Mouse (Mus musculus): ENCODE measurements around the gene Pfkfb4.

The Pfkfb4 gene

DNA sequence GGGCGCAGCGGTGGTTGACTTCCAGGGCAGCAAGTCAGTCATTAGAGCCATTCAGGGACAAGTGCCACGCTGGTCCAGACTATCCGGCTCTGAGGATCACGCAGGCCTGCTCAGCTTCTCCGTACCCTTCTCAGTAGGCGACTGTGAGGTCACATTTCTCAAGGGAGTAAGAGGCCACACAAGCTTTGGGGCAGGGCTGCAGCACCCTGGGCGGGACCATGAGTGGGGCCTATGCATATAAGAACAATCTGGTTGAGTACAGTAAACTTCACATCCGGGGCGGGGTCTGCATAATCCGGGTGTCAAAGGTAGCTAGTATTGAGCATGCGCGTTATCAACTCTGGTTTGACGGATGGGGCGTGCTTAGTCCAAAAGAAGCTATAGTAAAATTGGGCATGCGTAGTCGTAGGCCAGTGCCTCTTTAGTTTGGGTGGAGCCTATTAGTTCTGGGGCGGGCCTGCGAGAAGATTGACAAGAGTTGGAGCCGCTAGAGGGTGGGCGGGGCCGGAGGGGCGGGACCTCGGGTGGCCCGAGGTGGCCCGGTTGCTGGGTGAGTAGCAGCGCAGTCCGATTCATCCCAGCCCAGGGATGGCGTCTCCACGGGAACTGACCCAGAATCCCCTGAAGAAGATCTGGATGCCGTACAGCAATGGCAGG lies at the start of gene Pfkfb4:
Gene Pfkfb4 (plus strand): TSS at position 351 of the 657 bp plus-strand sequence.
- in situ Hi-C loops (cut with MboI; ENCODE audit: low sequenced_read_pairs): no loop called here

- in situ Hi-C loops (cut with MboI; ENCODE audit: low sequenced_read_pairs): no loop called here
These were observed 46.5 kb upstream of the Pfkfb4 start for GRCm38 (mm10) chr9:108945111-108945510.

DNA sequence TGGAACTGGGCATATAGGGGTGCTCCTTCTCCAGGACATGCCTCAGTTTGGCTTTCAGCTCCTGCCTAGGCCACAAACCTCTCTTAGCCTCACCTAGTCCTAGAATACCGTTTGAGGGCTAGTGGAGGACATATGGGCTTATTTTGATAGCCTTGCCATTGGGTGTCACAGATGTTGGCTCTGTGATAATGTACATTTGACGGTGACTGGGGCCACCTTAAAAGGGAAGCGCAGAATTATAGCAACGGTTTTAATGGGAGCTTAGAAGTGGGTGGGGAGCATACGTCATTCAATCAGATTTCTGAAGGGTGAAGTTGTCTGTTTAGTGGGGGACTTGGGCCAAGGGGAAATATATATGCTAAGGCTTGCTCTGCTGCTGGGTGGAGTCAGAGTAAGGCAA lies 46.0 kb upstream of the Pfkfb4 start:
- in situ Hi-C loops (cut with MboI; ENCODE audit: low sequenced_read_pairs): no loop called here

- in situ Hi-C loops (cut with MboI; ENCODE audit: low sequenced_read_pairs): no loop called here
These were observed 42.2 kb upstream of the Pfkfb4 start for GRCm38 (mm10) chr9:108949231-108949966.

- in situ Hi-C loops (cut with MboI; ENCODE audit: low sequenced_read_pairs): no loop called here
These were observed 41.4 kb upstream of the Pfkfb4 start for GRCm38 (mm10) chr9:108949967-108950728.

DNA sequence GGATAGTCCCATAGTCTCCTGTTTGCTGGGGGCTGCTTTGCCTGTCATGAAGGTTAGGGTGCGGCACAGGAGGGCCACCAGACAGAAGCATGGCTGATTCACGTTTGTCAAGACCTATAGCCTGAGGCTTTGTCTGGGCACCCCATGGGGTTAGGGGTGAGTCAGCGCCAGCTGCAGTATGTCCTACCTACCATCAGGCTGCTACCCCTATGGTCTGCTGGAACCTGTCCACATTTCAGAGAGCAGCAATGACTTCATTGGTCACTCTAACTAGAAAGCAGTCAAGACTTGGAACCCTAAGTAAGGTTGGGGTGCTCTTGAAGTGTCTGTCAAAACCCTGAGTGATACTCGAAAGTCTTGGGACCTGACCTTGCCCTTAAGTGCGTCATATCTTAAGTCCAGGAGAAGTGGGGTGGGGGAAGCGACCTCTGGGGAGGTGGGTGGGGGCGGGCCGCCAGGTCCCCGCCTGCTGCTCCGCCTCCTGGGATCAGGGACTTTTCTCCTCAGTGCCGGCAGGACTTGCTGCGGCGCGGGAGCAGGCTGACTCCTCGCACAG lies 38.4 kb upstream of the Pfkfb4 start, which contains the start of gene Col7a1:
Gene Col7a1 (plus strand): TSS at position 506 of the 556 bp plus-strand sequence.
- in situ Hi-C loops (cut with MboI; ENCODE audit: low sequenced_read_pairs): no loop called here

- in situ Hi-C loops (cut with MboI; ENCODE audit: low sequenced_read_pairs): no loop called here
These were observed 36.3 kb upstream of the Pfkfb4 start for GRCm38 (mm10) chr9:108955241-108955640.

- in situ Hi-C loops (cut with MboI; ENCODE audit: low sequenced_read_pairs): no loop called here
These were observed 35.7 kb upstream of the Pfkfb4 start for GRCm38 (mm10) chr9:108955846-108956245.

DNA sequence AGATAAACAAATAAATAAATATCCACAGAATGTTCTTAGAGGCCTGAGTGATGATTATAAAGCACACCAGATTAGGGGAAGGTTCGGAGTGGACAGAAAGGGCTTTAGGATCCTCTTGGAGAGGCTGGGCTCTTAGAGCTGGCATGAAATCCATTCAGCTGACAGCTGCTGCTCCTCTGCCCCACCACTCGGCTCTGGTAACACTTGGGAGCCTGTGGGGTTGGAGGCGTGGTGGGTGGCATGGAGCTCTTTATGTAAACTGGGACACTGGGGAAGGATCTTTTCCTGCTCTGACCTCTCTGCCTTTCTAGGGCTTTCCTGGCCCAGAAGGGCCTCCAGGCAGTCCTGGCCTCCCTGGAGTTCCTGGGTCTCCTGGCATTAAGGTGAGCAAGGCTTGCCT lies 28.0 kb upstream of the Pfkfb4 start:
- in situ Hi-C loops (cut with MboI; ENCODE audit: low sequenced_read_pairs): no loop called here

DNA sequence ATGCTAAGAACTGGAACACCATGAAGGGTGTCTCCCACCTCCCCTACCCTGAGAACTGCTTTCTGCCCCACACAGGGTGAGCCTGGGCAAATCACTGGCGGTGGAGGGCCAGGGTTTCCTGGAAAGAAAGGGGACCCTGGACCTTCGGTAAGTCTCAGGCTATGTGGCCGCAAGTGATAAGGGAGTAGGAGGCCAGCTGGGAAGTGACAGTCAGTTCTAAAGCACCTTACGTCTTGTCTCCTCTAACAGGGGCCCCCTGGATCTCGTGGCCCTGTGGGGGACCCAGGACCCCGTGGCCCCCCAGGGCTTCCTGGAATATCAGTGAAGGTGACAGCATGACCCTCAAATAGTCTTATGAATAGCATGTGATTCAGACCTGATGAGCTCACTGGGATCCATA lies 27.2 kb upstream of the Pfkfb4 start:
- in situ Hi-C loops (cut with MboI; ENCODE audit: low sequenced_read_pairs): no loop called here

- in situ Hi-C loops (cut with MboI; ENCODE audit: low sequenced_read_pairs): no loop called here
These were observed 21.0 kb upstream of the Pfkfb4 start for GRCm38 (mm10) chr9:108970623-108971022.

DNA sequence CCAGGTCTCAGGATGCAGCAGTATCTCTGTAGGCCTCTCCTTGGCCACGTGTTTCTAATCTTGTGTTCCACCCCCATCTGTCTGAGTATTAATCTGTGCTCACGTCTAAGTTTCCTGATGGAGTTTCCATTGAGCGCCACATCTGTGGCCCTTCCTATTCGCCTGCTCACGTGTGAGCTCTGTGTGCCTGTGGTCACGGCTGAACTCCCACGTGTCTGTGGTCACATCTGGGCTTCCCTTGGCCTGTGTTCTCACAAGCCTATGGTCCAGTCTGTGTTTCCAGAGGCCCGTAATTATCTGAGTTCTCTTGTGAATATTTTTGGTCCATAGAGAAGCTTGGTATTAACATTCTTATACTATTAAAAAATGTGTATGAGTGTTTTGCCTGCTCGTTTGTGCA lies 15.1 kb upstream of the Pfkfb4 start:
- in situ Hi-C loops (cut with MboI; ENCODE audit: low sequenced_read_pairs): no loop called here

- in situ Hi-C loops (cut with MboI; ENCODE audit: low sequenced_read_pairs): no loop called here
These were observed 13.6 kb upstream of the Pfkfb4 start for GRCm38 (mm10) chr9:108977966-108978365.

GRCm38 (mm10) chr9:108982498-108982897 lies 9.1 kb upstream of the Pfkfb4 start:
- in situ Hi-C loops (cut with MboI; ENCODE audit: low sequenced_read_pairs): no loop called here

DNA sequence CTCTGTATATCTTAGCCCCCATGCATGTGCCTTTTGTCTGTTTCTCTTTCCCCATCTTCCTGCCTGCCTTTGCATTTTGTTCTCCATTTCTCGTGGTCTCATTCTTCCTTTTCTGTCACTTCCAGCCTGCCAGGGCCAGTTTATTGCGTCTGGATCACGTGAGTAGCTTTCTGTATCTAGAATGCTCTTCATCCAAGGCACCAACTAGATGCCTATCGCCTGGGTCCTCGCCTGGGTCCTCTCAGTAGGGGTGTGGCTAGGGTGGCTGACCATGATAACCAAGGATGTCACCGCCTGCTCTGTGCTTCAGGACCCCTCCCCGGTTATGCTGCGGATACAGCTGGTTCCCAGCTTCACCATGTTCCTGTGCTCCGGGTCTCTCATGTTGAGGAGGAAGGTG lies 8.4 kb upstream of the Pfkfb4 start:
- in situ Hi-C loops (cut with MboI; ENCODE audit: low sequenced_read_pairs): no loop called here

- in situ Hi-C loops (cut with MboI; ENCODE audit: low sequenced_read_pairs): no loop called here
These were observed 5.9 kb upstream of the Pfkfb4 start, which contains the start of gene Ucn2 for GRCm38 (mm10) chr9:108985710-108986109. Gene Ucn2 (plus strand): TSS chr9:108986010.

DNA sequence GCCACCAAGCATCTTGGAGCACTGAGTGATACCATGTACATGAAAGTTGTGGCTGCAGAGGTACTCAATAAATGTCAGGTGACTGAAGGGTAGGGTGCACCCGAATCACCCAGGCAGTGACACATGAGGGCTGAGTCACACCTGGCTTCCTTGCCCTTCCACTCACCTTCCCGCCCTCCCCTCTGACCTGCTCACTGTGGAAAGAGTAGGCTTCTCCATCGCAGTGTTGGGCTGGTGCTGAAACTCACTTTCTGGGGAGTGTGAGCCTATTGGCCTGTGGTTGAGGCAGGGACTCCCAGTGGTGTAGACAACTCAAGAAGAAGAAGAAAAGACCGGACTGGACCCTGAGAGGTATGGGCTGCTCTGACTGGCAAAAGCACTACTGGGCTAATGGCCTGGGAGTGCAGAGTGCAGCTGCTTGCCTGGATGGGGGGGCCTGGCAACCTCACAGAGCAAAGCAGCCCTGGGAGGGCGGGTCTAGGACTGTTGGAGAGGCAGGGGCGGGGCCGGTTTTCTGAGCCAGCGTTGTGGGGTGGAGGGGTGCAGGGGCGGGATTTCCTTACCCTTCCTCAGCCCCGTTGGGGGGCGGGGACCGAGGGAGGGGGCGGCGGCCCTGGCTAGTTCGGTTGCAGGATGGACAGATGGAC lies 3.8 kb upstream of the Pfkfb4 start:
- in situ Hi-C loops (cut with MboI; ENCODE audit: low sequenced_read_pairs): no loop called here

- in situ Hi-C loops (cut with MboI; ENCODE audit: low sequenced_read_pairs): no loop called here
These were observed 1.6 kb upstream of the Pfkfb4 start for GRCm38 (mm10) chr9:108989802-108990461.

GRCm38 (mm10) chr9:108990462-108990820 lies 1.1 kb upstream of the Pfkfb4 start:
- in situ Hi-C loops (cut with MboI; ENCODE audit: low sequenced_read_pairs): no loop called here

GRCm38 (mm10) chr9:108992085-108992469 lies 499 bp downstream of the Pfkfb4 start:
- in situ Hi-C loops (cut with MboI; ENCODE audit: low sequenced_read_pairs): no loop called here
